Mouse (Mus musculus): ENCODE measurements around the gene 2010111I01Rik.

2010111I01Rik gene

DNA sequence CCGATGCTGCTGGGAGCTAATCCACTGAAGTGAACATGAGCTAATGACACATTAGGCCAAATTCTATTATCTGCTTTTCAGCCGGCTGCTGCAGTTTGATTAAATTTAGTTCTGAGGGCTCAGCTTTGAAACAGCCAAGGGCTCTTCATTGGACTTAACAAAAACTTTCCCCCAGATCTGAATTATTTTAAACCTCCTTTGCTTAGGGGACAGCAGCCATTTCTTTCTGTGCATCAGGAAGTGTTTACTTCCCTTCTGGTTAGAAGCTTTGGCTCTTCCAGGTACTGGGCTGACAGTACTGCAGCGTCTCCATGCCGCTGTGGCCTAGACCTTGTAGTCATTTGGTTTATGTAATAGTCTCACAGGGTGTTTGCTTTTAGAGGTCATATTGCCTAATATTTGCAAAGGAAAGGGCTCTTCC, 149.2 kb downstream of the 2010111I01Rik start:
- peak; percentile 24 for DNase-seq (ENCODE audit: low spot score)

DNA sequence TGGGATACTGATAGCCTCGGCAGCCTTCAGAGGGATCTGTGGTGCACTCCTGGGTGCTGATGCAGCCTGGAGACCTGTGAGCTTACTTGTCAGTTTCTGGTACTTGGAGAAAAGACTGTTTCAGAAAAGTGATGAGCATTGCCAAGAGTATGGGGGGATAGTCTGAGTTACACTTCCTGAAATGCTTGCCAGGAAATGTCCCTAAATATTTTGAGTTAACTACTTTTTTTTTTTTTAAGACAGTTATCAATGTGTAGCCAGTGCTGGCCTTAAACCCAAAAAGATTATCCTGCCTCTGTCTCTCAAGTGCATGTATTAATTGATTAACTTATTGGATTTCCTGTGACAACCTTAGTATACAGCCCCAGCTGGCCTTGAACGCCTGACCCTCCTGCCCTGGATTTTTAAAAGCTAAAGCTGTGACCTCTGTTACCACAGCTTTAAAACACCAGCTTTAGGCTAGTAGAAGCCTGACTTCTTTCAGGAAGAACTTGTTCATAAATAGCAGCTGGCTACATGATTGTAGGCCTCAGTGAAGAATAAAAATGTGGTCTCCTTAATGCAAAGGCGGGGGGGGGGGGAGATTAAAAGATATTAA, 150.6 kb downstream of the 2010111I01Rik start:
- no peak for DNase-seq (ENCODE audit: low spot score)

DNA sequence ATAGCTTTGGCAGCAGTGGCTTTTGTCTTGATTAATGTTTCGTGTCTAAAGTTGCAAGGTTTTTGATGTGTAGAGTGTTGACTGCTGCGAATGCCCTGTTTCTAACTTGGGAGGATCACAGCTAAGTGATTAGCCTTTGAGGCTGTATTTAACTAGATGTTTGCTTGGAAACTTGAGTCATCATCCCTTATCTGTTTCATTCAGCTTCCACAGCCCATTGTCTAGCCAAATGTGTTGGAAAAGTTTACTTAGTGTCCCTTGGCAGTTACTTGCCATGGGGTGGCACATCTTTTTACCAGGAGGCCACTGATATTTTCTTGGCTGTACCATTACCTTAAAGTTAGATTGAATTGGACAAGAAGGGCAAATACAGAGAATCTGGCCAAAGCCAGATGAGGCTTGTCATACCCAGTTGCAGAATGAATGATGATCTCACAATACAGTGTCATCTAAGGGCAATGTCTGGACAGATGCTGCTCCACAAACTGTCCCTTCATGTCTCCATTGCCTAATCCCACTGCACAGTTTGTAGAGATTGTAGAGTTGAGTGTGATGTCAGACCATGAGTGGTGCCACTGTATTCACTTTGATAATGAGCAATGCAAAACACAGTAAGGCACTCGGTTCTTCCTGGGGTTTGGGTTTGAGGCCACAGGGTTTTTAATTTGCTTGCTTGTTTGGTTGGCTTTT, 152.9 kb downstream of the 2010111I01Rik start:
- DNase-seq (ENCODE audit: low spot score) = no peak

DNA sequence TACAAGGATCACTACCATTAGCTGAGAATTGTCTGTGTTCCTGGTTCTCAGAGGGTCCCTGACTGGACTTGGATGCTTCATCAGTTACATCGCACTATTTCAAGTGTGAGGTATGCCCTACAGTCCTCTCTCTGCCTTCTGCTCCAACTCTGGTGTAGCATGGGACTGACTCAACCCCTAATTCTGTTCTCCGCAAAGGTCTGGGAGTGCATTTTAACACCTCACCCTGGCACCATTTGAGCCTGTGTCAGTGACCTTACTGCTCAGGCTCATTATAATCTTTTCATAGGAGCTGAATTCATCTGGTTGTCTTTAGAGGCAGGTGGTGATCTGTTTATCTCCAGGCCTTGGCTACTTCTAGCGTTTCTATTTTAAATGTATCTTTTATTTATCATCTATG, 154.0 kb downstream of the 2010111I01Rik start:
- no peak for DNase-seq (ENCODE audit: low spot score)

DNA sequence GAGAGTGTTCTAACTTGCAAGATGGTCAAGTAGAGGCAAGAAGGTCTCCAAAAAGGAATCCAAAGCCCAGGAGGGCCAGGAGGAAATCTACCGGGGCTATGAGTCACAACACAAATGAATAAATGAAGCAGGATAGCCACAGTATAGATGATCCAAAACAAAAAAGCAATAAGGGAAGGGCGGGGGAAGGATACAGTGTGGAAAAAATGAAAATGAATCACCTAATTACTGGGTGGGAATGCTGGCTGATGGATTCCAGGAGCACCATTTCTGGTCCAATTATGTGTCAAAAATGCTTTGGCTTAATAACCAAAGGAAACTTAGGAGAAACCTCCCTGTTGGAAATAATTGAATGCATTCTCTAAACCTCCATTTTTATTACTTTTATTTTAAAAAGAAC, 155.6 kb downstream of the 2010111I01Rik start:
- no peak for DNase-seq (ENCODE audit: low spot score)

DNA sequence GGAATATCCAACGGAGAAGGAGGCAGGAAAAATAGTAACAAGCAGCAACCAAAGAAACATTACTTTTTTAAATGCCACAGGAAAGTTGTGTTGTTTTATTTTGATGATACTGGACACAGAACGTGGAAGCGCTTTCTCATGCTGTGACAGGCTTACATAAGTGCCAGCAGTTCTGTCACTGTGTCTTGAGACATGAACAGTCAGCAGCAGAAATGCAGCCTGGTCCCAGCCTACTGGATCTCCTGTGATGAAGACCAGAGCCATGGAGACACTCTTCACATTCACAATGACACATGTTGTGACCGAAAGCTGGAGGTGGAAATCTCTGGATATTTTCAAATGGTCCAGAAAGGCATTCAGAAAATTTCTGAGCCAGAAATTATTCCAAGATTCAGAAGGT, 157.1 kb downstream of the 2010111I01Rik start:
- no peak for DNase-seq (ENCODE audit: low spot score)

DNA sequence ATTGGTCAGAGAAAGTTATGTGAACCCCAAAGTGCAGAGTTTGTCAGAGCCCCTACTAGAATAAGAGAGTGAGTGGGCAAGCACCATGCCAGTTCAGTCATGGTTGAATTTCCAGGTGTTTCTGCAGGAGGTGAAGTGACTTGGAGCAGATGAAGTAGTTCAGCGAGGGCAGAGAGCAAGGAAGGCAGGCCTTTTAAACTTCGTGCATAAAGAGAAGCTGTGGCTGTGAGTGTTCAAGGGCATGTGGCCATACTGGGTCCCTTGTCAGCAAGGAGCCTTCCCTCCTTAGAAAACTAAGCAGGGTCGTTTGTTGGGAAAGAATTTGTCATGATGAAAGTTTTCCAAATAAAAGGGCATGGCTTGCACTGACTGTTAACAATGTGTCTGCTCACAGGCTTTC, 161.5 kb downstream of the 2010111I01Rik start:
- no peak for DNase-seq (ENCODE audit: low spot score)

DNA sequence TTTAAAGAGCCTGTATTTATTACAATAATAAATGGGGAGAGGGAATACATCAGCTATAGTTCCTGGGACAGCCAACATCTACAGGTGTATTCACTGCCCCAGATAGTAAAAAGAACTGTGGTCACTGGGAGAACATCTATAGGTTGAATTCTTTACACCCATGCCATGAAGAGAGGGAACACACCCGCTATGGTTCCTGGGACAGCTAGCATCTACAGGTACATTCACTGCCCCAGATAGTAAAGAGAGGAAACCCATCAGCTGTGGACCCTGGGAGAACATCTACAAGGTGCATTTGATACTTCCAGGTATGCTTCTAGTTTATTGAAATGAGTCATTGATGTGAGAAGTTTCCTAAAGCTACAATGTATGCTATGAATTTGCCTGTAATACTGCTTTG, 162.8 kb downstream of the 2010111I01Rik start:
- DNase-seq (ENCODE audit: low spot score) = no peak

DNA sequence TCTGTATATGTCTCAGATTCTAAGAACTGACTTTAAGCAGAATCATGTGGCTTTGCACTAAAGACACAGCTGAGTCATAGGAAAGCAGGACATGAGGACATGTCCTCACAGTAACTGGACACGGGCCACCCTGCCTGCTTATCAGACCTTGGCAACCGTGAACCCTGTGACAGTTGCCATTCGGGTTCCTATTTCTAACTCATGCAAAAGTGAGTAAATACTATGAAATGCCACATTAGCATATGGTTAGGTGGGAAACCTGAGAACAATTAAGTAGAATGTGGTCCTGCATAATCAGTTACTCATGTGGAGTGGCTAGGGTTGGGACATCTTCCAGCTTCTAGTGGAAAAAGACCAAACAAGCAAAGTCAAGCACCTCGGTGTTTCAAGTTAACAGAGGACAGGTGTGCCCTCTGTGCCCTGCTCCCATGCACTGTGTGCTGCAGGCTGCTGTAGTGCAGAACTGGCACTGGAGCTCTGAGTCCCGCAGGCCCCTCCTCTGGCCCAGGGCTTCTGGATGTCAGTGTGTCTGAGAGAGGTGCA, 170.3 kb downstream of the 2010111I01Rik start:
- no peak for DNase-seq (ENCODE audit: low spot score)

DNA sequence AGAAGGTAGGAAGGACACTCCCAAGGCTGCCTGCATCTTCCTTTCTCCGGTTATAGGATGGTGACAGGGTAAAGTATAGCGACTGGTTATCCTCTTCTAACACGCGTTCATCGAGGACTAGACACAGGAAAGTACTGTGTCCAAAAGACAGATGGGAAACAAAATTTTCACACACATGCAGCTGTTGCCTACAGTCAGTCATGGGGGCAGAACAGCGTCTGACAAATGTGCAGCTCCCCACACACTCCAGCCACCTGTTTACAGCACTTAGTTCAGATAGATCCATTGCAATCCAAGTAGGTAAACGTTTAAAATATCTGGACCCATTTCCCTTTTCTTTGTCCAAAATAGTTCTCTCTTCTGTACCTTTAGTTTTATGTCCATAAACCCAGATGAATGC, 171.3 kb downstream of the 2010111I01Rik start:
- DNase-seq (ENCODE audit: low spot score) = no peak

DNA sequence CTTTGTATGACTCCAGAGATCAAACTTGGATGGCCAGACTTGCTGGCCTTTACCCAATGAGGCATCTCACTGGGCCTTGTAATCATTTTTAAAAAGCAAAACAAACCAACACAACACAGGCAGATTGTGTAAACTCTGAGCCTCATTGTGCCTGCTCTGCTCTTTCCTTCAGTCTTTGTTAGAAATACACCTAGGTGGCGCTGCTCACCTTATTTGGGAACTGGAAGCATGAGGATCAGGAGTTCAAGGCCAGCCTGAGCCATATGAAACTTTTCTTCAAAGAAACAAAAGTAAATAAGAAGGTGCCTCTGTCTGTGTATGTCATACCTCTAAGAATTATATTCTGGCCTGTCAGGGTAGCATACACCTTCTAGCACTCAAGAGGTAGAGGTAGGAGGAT, 172.1 kb downstream of the 2010111I01Rik start:
- no peak for DNase-seq (ENCODE audit: low spot score)

DNA sequence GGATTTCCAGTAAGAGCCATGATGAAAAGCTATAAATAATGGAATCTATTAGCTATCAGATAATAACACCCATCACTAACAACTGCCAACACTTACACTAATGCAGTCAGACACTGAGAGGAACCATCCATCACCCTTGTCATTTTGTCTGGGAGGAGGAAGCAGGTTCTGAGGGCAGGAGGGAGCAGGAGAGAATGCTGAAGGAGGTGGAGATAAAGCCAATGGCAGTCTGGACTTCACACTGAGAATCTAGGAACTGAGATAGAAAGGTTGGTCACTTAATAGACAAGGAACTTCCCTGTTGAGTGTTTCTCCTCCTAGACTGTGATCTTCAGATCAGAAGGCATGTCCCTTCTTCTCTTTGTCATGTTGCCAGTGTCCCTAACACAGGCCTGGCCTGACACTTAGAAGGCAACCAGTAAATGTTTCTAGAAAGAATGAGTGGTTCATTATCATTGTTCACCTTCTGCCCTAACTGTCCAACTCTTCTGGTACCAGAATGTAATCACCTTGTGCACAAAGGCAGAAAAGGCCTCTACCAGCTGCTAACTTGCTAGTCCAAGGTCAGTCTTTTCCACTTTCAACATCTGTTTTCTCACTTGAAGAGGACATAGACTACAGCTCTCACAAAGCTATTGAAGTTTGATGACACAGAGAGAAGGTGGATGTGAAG, 173.8 kb downstream of the 2010111I01Rik start:
- DNase-seq (ENCODE audit: low spot score) = no peak

DNA sequence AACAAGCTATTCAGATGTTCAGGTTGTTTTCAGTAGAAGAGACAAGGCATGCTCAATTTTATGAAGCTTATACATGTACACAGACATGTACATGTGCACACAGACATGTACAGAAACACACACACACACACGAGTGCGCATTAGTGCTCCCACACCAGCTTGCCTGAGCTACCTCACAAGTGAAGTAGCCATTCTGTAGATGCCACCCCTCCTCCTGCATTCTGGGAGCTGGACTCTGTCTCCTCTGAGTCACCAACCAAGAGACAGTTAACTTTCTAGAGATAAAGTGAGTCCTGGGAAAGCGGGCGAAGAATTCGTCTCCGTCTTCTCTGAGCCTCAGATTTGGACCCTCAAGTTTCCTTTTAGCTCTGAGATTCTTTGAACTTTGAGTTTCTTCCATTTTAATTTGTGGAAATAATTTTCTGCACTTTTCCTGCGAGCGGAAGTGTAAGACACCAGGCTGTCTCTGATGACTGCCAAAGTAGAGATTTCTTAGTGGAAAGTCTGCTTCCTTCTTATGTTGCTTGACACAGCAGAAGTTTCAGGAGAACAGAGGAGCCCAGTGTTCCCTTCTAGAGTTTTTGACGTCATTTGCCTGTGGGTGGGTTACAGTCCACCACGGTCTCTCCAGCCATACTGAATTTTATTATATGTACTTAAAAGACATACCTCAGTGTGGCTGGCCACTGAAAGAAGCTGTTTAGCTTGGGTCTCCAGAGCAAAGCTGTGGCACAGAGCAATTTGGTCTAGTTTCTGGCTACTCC, 175.0 kb downstream of the 2010111I01Rik start:
- DNase-seq (ENCODE audit: low spot score) = no peak

DNA sequence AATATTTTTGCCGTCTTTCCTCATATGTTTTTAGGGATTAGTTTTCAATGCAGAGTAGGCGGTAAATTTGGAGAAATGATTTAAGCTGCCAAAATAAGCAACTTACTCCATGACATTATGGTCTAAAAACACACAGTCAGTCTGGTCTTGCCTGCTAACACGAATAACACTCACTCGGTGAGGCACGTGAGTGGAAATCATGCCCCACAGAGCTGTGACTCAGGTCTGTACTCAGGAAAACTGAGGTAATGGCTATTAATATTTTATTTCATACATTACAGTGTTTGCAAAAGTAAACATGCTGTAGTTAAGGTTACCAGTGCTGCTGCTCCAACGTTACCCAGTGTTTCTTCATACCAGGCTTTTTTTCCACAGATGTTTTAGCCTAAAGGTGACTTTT, 176.1 kb downstream of the 2010111I01Rik start:
- no peak for DNase-seq (ENCODE audit: low spot score)

DNA sequence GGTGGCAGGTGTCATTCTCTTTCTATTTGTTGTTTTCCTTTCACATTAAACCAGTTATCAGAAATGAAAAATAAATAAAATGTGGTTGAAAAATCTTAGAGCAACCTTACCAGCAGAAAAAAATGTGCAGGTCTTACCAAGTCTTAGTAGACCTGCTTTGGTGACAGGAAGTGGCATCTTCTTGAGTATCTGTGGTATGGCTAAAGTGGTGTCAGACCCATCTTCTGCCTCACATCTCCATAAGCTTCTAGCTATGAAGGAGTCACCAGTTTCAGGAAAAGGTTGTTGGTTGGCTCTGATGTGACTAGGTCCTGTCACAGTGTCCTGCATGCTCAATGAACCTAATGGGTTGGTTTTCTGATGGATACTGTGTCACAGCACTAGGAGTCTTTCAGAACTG, 176.6 kb downstream of the 2010111I01Rik start:
- no peak for DNase-seq (ENCODE audit: low spot score)

DNA sequence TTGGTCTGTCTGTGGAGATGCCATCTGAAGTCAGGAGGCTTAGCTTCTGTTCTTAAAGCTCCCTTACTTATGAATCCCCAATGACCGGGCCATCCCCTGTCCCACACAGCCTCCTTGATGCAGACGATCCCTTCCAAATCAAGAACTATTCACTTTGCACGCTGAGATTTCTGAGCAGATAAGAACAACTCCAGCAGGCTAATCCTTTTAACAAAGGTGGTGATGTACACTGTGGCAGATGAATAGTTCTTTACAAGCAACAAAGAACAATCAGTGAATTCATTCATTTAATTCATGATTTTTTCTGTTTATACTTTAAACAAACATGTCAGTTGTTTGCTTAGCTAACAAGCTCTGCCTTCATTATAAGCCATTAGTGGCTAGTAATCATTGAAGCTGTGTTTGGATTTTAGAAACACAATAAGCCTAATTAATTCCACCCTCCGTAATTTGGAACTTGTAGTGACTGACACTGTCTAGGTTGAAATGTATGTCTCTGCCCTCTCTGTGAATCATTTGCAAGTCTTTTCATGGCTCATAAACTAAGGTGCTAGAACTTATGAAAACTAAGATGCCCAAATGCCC, 182.0 kb downstream of the 2010111I01Rik start:
- no peak for DNase-seq (ENCODE audit: low spot score)

DNA sequence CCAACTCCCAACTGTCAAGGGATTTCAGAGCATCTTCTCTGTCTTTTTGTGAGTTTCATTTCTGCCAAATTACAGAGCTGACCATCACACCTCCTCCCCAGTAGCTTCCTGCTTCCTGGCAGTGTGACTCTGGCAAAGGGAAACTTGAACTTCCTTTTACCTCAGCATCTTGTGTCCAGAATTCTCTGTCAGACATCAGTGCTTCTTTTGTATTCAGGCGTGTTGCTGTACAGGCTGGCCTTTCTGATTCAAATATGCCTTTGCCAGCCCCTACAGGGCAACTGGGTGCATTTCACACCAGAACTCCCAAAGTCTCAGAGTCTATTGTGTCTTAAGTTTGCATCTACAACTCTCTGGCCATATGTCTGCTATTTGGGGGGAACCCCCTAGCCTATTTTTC, 183.5 kb downstream of the 2010111I01Rik start:
- no peak for DNase-seq (ENCODE audit: low spot score)

DNA sequence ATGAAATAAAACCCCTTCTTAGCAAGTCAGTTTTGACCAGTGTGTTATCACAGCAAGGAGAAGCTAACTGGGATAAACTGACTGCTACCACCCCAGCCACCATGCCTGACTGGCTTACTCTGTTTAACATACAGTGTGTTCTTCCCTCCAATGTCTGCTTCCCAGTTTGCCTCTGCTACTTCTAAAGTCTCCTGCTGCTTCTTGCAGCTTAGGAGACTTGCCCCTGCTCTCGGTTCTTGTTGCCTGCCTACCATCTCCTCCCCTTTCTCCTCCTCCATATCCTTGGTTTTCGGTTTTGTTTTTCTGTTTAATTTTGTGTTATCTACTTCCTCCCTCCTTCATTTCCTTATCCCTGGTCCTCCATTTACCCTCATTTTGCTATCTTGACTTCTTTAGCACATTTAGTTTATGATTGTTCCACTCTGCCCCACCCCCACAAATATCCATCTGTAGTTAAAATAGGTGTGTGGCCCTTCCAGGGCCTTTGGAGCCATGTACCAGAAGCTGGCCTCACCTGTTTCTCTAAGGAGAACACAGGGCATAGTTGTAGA, 185.9 kb downstream of the 2010111I01Rik start:
- DNase-seq (ENCODE audit: low spot score) = no peak

DNA sequence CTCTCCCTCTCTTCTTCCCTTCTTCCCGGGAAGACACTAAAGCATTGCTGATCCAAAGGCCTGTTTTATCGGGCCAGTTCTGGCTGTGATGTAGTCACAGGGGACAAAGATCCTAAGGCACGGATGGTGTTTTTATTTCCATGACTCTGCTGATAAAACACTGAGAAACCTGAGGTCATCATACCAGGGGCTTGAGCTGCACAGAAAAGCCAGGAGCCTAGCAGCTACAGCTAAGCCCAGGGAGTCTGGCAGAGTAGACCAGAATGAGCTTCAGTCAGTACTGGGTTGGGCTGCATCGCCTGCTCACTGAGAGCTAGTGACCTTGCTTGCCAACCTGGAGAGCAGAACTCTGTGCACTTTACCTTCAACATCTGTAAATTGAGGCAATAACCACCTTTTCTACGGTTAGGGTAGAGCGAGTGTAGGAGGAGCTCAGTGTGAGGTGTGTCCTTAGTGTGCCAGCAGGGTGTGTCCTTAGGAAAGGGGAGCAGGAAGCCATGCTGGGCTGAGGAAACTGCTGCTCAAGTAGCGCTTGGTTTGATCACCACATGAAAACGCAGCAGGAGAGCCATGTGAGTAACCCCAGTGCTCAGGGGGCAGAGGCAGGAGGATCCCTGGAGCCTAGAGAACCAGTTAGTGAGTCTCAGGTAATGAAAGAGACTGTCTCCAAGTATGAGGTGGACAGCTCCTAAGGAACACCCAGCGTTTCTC, 186.5 kb downstream of the 2010111I01Rik start:
- no peak for DNase-seq (ENCODE audit: low spot score)

DNA sequence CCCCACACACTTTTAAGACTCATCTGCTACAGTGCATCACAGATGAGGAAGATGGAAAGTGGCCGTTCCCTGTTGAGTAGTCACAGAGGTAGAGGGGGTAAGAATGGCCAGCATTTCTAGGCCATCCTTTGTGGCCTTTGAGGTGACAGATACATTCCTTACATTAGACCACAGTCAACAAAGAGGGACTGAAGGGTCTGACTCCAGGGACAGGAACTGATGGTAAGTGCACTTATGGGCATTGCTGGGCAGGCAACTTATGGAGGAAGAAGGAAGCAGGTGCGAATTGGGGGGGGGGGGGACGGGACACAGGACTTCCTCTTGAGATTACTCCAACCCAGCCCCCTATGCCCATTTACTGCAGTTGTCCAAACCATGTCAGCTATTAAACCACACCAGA, 187.8 kb downstream of the 2010111I01Rik start:
- DNase-seq (ENCODE audit: low spot score) = no peak

DNA sequence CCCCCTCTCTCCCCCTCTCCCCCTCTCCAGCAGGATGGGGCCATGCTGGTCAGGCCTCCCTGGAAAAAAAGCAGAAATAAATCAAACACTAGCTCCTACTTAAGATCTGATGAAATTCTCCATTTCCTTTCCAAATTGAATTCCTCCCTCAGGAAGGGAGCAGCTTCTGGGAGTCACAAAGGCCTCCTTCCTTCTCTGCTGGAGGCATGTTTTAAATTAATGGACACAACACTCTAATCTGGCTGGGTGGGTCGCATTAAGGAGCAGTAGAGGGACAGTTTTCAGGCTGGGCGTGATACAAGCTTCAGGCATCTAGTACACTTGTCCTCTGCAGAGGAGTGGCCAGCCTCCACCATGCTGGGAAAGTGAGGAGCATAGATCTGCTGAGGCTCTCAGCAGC, 188.7 kb downstream of the 2010111I01Rik start:
- DNase-seq (ENCODE audit: low spot score) = no peak
